Mouse (Mus musculus) brain, adult 2 months (tissue): ENCODE results near the gene Vmn1r213.

ENCODE experiments used
- DNase-seq: peaks from one replicate; pipeline ENCODE4 v3.0.0; 2011; ENCODE audit warnings: low read depth, low spot score

Vmn1r213 gene

DNA sequence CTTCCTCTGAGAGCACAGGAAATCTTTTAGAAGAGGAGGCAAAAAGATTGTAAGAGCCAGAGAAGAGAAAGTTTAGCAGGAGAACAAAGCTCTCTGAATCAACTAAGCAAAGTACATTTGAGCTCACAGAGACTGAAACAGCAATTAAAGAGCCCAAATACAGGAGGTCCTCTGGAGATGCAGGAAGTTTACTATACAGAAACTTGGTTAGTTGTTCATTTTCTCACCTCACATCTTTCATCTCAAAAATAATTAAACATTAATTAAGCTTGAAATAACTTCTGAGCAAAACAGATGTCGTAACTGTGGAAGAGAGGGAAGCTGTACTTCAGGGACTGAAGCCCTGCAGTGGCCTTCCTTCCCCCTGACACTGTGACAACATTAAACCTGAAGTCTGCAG lies at the start of gene Vmn1r213:
TSS of gene Vmn1r213 (plus strand) at position 301 of the 400 bp plus-strand sequence.
- DNase-seq, result no peak

DNA sequence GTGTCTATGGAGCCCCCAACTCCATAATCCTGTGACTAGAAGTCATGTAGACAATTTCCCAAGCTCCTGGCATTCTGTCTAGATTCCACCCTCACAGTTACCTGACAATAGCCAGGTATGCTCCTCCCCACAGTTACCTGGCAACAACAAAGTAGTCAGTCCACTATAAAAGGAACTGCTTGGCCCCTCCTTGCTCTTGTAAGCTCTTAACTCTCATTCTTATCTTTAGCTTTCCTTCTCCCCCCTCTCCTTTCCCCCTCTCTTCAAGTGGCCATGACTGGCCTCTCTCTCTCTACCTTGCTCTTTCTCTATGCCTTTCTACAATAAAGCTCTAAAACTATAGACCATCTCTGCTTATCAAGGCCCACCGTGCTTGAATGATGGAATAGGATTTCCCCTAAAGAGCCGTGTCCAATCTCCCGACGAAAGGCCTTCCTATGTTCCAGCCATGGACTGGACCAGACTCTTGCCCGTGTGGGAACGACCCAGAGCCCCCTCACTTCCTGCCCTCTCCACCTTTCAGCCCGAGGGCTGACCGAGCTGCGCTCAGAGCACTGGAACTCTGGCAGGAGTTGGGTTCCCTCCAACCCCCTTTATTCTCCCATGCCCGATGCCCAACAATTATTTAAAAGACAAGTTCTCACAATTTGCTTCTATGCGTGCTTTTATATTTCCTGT lies 17.1 kb upstream of the Vmn1r213 start:
- DNase-seq, result no peak

GRCm38 (mm10) chr13:22992178-22992700 lies 15.2 kb upstream of the Vmn1r213 start:
- DNase-seq, result no peak

DNA sequence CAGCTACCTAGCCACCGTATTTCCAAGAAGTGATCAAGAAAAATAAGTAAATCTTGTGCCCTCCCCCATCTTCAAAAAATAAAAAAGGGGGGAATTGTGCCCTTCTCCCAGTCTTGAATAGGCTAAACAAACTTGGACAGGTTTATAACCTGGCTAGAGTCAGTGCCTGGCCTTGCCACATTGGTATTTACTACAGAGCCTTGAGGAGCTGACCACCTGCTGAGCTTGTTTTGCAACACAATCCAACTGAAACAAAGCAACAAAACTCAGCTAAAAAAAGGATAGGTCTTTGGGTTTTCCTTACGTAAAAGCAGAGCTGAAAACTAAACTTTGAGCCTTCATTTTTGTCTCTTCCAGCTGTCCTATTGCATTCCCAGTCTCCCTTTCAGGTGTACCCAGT lies 14.7 kb upstream of the Vmn1r213 start:
- no peak for DNase-seq

GRCm38 (mm10) chr13:23018158-23018557 lies 10.7 kb downstream of the Vmn1r213 start:
- DNase-seq, result no peak

DNA sequence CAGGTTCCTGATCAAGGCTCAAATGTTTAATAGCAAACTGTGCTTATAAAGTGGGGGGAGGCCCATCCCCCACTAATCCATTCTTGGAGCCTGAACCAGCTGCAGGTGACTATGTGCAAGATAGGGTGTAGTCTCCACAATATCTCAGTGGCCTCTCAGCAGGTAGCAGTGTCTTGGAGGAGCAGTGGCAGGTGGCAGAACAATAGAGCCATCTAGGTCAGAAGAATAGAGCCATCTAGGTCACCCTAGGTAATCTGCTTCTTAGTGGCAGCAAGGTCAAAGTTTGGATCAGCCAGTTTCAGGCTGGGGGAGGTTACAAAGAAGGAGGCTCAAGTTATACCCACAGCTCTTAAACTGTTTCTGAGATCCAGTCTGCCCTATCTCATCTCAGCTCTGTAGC lies 17.4 kb downstream of the Vmn1r213 start:
- DNase-seq, result no peak

GRCm38 (mm10) chr13:23030118-23030517 lies 22.7 kb downstream of the Vmn1r213 start, which contains the start of gene Vmn1r214:
Vmn1r214 (plus strand) TSS chr13:23030418.
- no peak for DNase-seq

DNA sequence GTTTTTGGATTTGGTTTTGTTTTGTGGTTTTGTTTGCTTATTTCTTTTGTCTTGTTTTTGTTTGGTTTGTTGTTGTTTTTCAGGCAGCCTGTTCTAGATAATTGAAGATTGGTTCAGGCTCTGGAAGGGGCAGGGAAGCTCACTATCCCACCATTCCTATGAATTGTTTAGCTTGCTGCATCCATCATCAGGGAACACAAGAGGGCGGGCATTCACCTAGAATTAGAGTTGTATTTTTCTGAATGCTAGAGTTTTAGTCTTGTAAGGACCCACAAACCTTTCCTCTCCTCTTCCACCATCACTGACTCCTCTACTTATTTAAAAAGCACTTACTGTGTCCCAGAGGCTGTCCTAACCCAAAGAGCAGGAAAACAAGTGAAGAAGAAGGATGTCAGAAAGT lies 50.3 kb downstream of the Vmn1r213 start:
- DNase-seq, result no peak
